Mouse (Mus musculus): ENCODE measurements around the gene Slc44a3. TPM values are rescaled to one million over a fixed set of nuclear protein-coding genes. Genes with fewer than 3 reads are reported as not detected.

Slc44a3 gene
- polyA plus RNA-seq (2012; fragmentation: generic; extraction: Trizol), result 2.3 TPM

GRCm38 (mm10) chr3:121532176-121532575 lies at the start of gene Slc44a3:
Gene Slc44a3 (minus strand): TSS chr3:121532404.
- TF ChIP-seq POLR2AphosphoS2 (IDR thresholded peaks at IDR 0.05; ENCODE audit: insufficient read length, low read depth) (no peak), CEBPB (IDR thresholded peaks at IDR 0.05; ENCODE audit: insufficient read depth, poor library complexity, severe bottlenecking) (no peak), SRF (IDR thresholded peaks at IDR 0.05; ENCODE audit: control insufficient read depth, insufficient read length, low read depth) (no peak), POLR2A (IDR thresholded peaks at IDR 0.05; ENCODE audit: insufficient read length, low read depth) (no peak), USF1 (IDR thresholded peaks at IDR 0.05; ENCODE audit: low read depth) (no peak), REST (IDR thresholded peaks at IDR 0.05; ENCODE audit: insufficient read depth, insufficient read length) (no peak)
- Histone ChIP-seq H3K36me3 (ENCODE audit: control insufficient read depth, insufficient read depth) (no peaks in the 10 kb centered on the region), H3K79me2 (ENCODE audit: control insufficient read depth, insufficient read depth) (no peaks in the 10 kb centered on the region), H3K4me3 (no peak within 1 kb of the TSS), H3K4me2 (ENCODE audit: low read depth) (no peak within 1 kb of the TSS), H3ac (ENCODE audit: control insufficient read depth, insufficient read length) (no peak within 1 kb of the TSS), H3K27me3 (ENCODE audit: control insufficient read depth, insufficient read depth, insufficient read length) (no peaks in the 10 kb centered on the region)

- TF ChIP-seq MYOD1 (IDR thresholded peaks at IDR 0.05; ENCODE audit: control insufficient read depth in 1 of 3, insufficient read length in 2 of 3, low read depth in 2 of 3) (no peak), E2F4 (IDR thresholded peaks at IDR 0.05; ENCODE audit: insufficient read depth) (no peak), SRF (IDR thresholded peaks at IDR 0.05; ENCODE audit: control insufficient read depth, insufficient read length, low read depth) (no peak), REST (IDR thresholded peaks at IDR 0.05; ENCODE audit: insufficient read depth, insufficient read length) (no peak), TCF3 (IDR thresholded peaks at IDR 0.05; ENCODE audit: insufficient read length, low read depth) (no peak), POLR2AphosphoS2 (IDR thresholded peaks at IDR 0.05; ENCODE audit: insufficient read length, low read depth) (no peak), TCF12 (IDR thresholded peaks at IDR 0.05; ENCODE audit: insufficient read depth, poor library complexity, severe bottlenecking) (no peak), USF1 (IDR thresholded peaks at IDR 0.05; ENCODE audit: low read depth) (no peak), POLR2A (IDR thresholded peaks at IDR 0.05; ENCODE audit: insufficient read length, low read depth) (no peak), MAX (IDR thresholded peaks at IDR 0.05; ENCODE audit: low read depth) (no peak), CEBPB (IDR thresholded peaks at IDR 0.05; ENCODE audit: insufficient read depth, poor library complexity, severe bottlenecking) (no peak), MYOG (IDR thresholded peaks at IDR 0.05; ENCODE audit: control insufficient read depth in 1 of 3, insufficient read depth in 1 of 3, insufficient read length in 2 of 3, low read depth in 2 of 3) (no peak)
- H3ac ChIP-seq (ENCODE audit: control insufficient read depth, insufficient read length), result no peak overlapping the region
These were observed 47.8 kb upstream of the Slc44a3 start for GRCm38 (mm10) chr3:121579880-121580549.

GRCm38 (mm10) chr3:121579402-121579801 lies 47.2 kb upstream of the Slc44a3 start:
- H3K79me2 ChIP-seq (ENCODE audit: control insufficient read depth, insufficient read depth), result no peaks in the 10 kb centered on the region
- H3ac ChIP-seq (ENCODE audit: control insufficient read depth, insufficient read length), result no peak overlapping the region
- H3K36me3 ChIP-seq (ENCODE audit: control insufficient read depth, insufficient read depth), result no peaks in the 10 kb centered on the region
- H3K27me3 ChIP-seq (ENCODE audit: control insufficient read depth, insufficient read depth, insufficient read length), result no peaks in the 10 kb centered on the region
- no peak overlapping the region for H3K4me2 ChIP-seq (ENCODE audit: low read depth)
- TF ChIP-seq REST (IDR thresholded peaks at IDR 0.05; ENCODE audit: insufficient read depth, insufficient read length), result no peak
- no peak for TF ChIP-seq POLR2AphosphoS2 (IDR thresholded peaks at IDR 0.05; ENCODE audit: insufficient read length, low read depth)
- TF ChIP-seq E2F4 (IDR thresholded peaks at IDR 0.05; ENCODE audit: insufficient read depth), result no peak
- TF ChIP-seq TCF12 (IDR thresholded peaks at IDR 0.05; ENCODE audit: insufficient read depth, poor library complexity, severe bottlenecking), result no peak
- TF ChIP-seq TCF3 (IDR thresholded peaks at IDR 0.05; ENCODE audit: insufficient read length, low read depth), result no peak
- no peak for TF ChIP-seq MYOD1 (IDR thresholded peaks at IDR 0.05; ENCODE audit: control insufficient read depth in 1 of 3, insufficient read length in 2 of 3, low read depth in 2 of 3)
- no peak for TF ChIP-seq SRF (IDR thresholded peaks at IDR 0.05; ENCODE audit: control insufficient read depth, insufficient read length, low read depth)
- no peak for TF ChIP-seq POLR2A (IDR thresholded peaks at IDR 0.05; ENCODE audit: insufficient read length, low read depth)
- TF ChIP-seq MYOG (IDR thresholded peaks at IDR 0.05; ENCODE audit: control insufficient read depth in 1 of 3, insufficient read depth in 1 of 3, insufficient read length in 2 of 3, low read depth in 2 of 3), result no peak
- no peak for TF ChIP-seq USF1 (IDR thresholded peaks at IDR 0.05; ENCODE audit: low read depth)
- no peak for TF ChIP-seq CEBPB (IDR thresholded peaks at IDR 0.05; ENCODE audit: insufficient read depth, poor library complexity, severe bottlenecking)
- no peak for TF ChIP-seq MAX (IDR thresholded peaks at IDR 0.05; ENCODE audit: low read depth)
- no peak overlapping the region for H3K4me3 ChIP-seq

More at GRCm38 (mm10) chr3:121579880-121580549, 47.8 kb upstream of the Slc44a3 start:
- H3K27me3 ChIP-seq (ENCODE audit: control insufficient read depth, insufficient read depth, insufficient read length), result no peaks in the 10 kb centered on the region
- H3K36me3 ChIP-seq (ENCODE audit: control insufficient read depth, insufficient read depth), result no peaks in the 10 kb centered on the region
- H3K4me2 ChIP-seq (ENCODE audit: low read depth), result no peak overlapping the region
- H3K4me3 ChIP-seq, result no peak overlapping the region
- H3K79me2 ChIP-seq (ENCODE audit: control insufficient read depth, insufficient read depth), result no peaks in the 10 kb centered on the region

GRCm38 (mm10) chr3:121578706-121579105 lies 46.5 kb upstream of the Slc44a3 start:
- no peaks in the 10 kb centered on the region for H3K36me3 ChIP-seq (ENCODE audit: control insufficient read depth, insufficient read depth)
- no peak overlapping the region for H3K4me3 ChIP-seq
- no peak overlapping the region for H3ac ChIP-seq (ENCODE audit: control insufficient read depth, insufficient read length)
- H3K27me3 ChIP-seq (ENCODE audit: control insufficient read depth, insufficient read depth, insufficient read length), result no peaks in the 10 kb centered on the region
- H3K4me2 ChIP-seq (ENCODE audit: low read depth), result no peak overlapping the region
- TF ChIP-seq MAX (IDR thresholded peaks at IDR 0.05; ENCODE audit: low read depth) (no peak), MYOG (IDR thresholded peaks at IDR 0.05; ENCODE audit: control insufficient read depth in 1 of 3, insufficient read depth in 1 of 3, insufficient read length in 2 of 3, low read depth in 2 of 3) (no peak), POLR2A (IDR thresholded peaks at IDR 0.05; ENCODE audit: insufficient read length, low read depth) (no peak), SRF (IDR thresholded peaks at IDR 0.05; ENCODE audit: control insufficient read depth, insufficient read length, low read depth) (no peak), E2F4 (IDR thresholded peaks at IDR 0.05; ENCODE audit: insufficient read depth) (no peak), POLR2AphosphoS2 (IDR thresholded peaks at IDR 0.05; ENCODE audit: insufficient read length, low read depth) (no peak), CEBPB (IDR thresholded peaks at IDR 0.05; ENCODE audit: insufficient read depth, poor library complexity, severe bottlenecking) (no peak), REST (IDR thresholded peaks at IDR 0.05; ENCODE audit: insufficient read depth, insufficient read length) (no peak), TCF3 (IDR thresholded peaks at IDR 0.05; ENCODE audit: insufficient read length, low read depth) (no peak)
- no peaks in the 10 kb centered on the region for H3K79me2 ChIP-seq (ENCODE audit: control insufficient read depth, insufficient read depth)

Data from myocyte (in vitro differentiated cells).